Mouse (Mus musculus) brain, embryonic 14.5 days (tissue): ENCODE results near the gene Zdhhc12.

ENCODE experiments used
- CTCF ChIP-seq: fragments of 200-500 bp; IDR thresholded peaks from 2 replicates; pipeline ENCODE4 v1.5.1; 2012; ENCODE audit warnings: inconsistent platforms, mild to moderate bottlenecking, moderate library complexity, borderline replicate concordance; ENCODE audit not compliant: insufficient read depth, insufficient read length; ENCODE audit errors: extremely low read depth
- POLR2A ChIP-seq: fragments of 200-500 bp; IDR thresholded peaks from 2 replicates; pipeline ENCODE4 v1.6.1; 2012; ENCODE audit warnings: mild to moderate bottlenecking, inconsistent platforms, borderline replicate concordance; ENCODE audit not compliant: poor library complexity, insufficient read depth, insufficient read length, severe bottlenecking; ENCODE audit errors: extremely low read depth

GRCm38 (mm10) chr2:30066046-30066901 is 27.2 kb downstream of the Zdhhc12 start:
- no peak for TF ChIP-seq CTCF
- peak; percentile 88 for TF ChIP-seq POLR2A
